Mouse (Mus musculus) urinary bladder, postnatal 36 days (tissue): ENCODE data around the gene Arfgef3.
"Not testable (repeated sequence)": the region's sequence is repeated elsewhere in the genome, so short reads cannot be mapped to it uniquely, and the experiment has no call there.

ENCODE experiments used
- DNase-seq, 2 experiments: peaks; one replicate each; pipeline ENCODE4 v3.0.0; 2022; ENCODE audit warnings: low spot score in 2 of 2, mixed read lengths in 1 of 2

Arfgef3 gene

GRCm38 (mm10) chr10:18681385-18681954 lies 62.3 kb downstream of the Arfgef3 start:
- no peak for DNase-seq

DNA sequence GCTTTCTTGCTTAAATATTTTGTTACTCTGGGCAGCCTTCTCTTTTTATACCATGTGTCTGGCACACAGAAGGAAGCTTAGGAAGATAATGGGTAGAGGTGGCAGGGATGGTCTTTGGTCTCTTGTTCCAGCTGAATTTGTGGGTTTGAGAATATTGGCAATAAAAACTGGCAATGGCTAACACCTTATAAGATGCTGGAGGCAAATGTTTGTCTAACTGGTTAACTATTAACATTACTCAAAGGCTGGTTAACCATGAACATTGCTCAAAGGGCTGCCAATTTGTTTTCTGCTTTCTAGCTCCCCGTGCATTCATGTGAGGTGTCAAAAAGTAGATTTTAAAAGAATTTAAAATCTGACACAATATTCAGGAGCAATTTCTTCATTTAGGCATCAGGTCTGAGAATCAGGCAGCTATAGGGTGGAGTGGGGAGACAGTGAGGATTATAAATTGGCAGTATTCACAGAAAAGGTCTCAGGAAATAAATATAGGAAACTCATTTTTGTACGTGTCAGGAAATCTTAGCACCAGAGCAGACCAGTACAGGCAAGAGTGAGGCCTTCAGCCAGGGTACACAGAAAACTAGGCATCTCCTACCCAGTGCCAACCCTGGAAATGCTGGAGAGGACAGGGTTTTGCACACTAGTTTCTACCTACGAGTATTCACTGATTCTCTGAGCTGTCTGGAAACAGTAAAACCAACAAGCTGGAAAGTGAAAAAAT lies 62.9 kb downstream of the Arfgef3 start:
- no peak for DNase-seq

GRCm38 (mm10) chr10:18678836-18679235 lies 64.9 kb downstream of the Arfgef3 start:
- no peak for DNase-seq

DNA sequence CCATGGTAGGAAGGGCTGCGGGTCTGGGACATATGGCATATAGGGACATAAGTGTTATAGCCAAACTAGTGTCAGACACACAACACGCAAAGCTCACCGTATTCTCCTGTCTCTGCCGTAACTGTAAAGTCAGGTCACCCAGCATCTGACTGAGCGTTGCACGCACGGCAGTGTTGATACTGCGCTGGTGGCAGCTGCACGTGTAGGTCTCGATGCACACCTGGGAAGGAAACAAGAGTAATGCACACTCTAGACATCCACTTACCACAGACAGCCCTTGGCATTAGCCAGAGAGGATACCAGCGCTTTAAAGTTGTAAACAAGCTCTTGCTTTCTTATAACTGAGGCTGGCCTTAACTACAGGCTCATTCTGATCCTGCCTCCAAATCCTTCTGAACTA lies 79.0 kb downstream of the Arfgef3 start:
- DNase-seq, result no peak

- DNase-seq, result no peak
Measured at GRCm38 (mm10) chr10:18664016-18664415, 79.7 kb downstream of the Arfgef3 start.

DNA sequence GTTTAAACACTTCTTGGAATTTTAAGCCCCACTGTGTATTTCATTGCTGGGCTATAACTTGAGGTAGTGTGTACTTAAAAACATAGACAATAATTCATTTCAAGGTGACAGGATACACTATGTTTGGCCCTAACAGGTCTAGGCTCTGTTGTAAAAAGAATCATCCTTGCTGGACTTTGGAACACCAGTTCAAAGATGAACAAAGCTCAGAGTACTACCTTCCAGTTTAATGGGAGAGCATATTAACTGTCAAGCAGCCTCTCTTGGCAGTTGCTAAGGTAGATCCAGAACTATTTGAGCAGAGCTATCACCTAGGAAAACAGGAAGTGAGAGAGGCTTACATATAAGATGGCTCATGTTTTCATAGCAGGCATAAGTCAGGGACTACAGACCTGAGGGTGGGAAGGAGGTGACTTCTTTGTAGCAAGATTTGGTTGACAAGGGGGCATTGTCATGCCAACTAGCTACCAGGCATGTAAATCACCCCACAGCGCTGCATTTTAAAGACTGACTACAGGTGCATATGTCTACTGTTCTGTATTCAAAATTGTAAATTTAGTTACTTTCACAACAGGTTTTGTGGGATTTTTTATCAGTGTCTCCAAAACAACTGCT lies 82.0 kb downstream of the Arfgef3 start:
- DNase-seq, result no peak

- DNase-seq, result no peak
Measured at GRCm38 (mm10) chr10:18660998-18661397, 82.8 kb downstream of the Arfgef3 start.

DNA sequence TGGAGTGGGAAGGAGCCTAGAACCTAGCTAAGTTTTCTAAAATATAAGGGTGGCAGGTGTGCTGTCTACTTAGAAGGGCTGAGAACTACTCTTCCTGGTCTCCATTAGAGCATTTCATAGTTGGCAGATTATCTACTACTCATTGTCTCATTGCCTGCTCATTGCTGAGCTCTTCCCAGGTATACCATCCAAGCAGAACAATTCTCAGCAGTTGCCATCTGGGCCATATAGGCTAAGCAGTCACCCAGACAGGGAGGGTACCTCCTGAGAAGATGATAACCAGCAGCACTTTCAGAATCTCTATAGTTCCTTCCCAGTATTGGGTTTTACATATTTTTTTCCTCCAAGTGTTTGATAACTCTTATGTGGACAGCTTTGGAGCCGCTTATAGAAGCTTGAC lies 86.2 kb downstream of the Arfgef3 start:
- DNase-seq, result no peak

GRCm38 (mm10) chr10:18647069-18647468 lies 96.7 kb downstream of the Arfgef3 start:
- no peak for DNase-seq

DNA sequence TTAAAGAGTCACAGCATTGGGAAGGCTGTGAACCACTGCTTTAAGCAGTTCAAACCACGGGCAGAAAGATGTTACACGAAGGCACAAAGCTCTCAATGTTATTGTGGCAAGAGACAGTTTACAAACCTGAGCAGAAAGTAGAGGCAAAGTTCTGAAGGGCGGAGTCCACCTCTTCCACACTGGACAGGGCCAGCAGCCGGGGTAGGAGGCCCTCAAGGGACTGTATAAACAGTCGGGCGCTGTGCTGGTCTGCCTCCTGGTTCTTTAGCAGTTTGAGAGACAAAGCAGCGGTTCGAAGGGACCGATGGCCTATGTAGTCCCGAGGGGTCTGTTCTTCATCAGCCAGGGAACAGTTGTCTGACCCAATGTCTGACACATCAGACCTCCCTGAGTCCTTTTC lies 97.7 kb downstream of the Arfgef3 start:
- DNase-seq, result no peak

DNA sequence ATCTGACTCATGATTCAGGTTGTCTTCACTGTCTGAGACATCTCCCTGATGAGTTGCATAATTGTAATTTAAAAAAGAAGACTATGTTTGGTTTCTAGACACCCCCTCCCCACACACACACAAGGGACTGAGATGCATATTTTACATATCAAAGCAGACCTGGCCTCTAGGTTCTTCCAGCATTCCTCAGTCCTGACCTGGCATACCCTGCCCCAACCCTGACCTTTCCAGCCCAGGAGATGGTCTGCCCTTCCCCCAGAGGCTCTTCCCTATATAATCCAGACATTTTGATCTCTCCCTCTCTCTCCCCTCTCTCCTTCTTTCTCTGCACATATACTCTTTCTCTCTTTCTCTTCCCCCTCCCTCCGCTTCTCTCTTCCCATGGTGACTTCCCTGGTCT lies 99.4 kb downstream of the Arfgef3 start:
- DNase-seq, result no peak

- no peak for DNase-seq
Measured at GRCm38 (mm10) chr10:18643506-18643905, 100.2 kb downstream of the Arfgef3 start.

DNA sequence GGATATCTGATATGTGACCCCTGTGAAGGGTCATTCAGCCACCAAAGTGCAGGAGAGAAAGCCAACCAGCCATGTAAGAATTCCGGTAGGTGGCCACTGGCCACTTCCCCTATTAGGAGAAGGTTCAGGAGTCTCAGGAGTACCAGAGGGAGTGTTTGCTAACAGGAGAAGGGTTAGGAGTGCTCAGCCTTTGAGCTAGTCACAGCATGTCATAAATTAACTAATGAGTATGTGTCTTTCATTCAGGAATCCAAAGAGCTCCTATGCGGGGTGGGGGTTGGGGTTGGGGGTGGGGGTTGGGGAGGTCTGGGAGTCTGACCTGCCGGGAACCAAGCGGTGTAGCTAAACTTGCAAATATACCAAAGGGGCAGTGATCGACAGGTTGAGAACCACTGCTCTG lies 100.9 kb downstream of the Arfgef3 start:
- DNase-seq, result no peak

- no peak for DNase-seq
Measured at GRCm38 (mm10) chr10:18640596-18640995, 103.2 kb downstream of the Arfgef3 start.

- no peak for DNase-seq
Measured at GRCm38 (mm10) chr10:18635450-18635849, 108.3 kb downstream of the Arfgef3 start.

GRCm38 (mm10) chr10:18634405-18634985 lies 109.3 kb downstream of the Arfgef3 start:
- DNase-seq, result no peak

GRCm38 (mm10) chr10:18630498-18630897 lies 113.3 kb downstream of the Arfgef3 start:
- no peak for DNase-seq

GRCm38 (mm10) chr10:18627530-18627929 lies 116.2 kb downstream of the Arfgef3 start:
- DNase-seq, result no peak

- no peak for DNase-seq
Measured at GRCm38 (mm10) chr10:18612796-18613195, 131.0 kb downstream of the Arfgef3 start.

DNA sequence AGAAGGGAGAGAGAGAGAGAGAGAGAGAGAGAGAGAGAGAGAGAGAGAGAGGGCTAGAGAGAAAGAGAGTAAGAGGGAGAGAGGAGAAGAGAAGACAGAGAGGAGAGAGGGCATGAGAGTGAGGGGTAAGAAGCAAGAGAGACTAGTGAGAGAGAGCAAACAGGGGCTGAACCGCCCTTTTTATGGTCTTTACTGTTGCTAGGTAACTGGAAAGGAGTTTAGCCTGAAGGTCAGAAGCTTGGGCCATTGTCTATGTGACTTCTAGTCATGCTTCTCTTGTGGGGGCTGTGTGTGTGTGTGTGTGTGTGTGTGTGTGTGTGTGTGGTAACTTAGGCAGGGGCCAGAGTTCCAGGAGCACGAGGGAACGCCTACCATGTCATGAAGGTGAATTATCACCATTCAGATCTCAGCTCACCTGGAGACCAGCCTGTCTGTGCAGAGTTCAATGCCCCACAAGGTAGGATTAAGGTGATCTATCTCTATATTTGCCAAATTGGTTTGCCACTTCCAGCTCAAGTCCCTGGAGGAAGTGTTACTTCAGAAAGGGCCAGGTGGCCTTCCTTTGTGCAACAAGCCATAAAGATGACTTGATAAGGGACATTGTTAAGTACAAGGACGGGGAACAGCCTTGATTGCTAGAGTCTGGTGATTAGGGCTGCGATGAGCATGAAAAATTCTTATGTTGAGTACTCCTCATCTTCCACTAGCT lies 138.8 kb downstream of the Arfgef3 start:
- DNase-seq, result not testable (repeated sequence)

- DNase-seq, result peak; percentile 65 to 71
Measured at GRCm38 (mm10) chr10:18602030-18602429, 141.7 kb downstream of the Arfgef3 start.

DNA sequence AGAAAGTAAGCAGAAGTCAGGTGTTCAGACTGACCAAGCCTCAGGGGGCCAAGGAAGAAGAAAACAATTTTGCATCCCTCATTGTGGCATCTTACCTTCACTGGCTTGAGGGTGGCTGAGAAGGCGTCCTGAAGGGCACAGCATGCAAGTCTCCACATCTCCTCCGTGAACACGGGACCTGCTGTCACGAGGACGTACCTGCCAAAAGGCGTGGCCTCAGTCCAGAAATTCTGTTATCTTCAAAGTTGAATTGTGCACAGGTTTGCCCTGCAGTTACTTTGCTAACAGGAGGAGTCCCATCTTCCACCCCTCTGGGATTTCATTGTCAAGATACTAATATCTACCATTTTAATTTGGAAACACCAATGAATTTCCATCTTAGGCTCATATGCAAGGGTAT lies 146.1 kb downstream of the Arfgef3 start:
- DNase-seq, result no peak
